Mouse (Mus musculus) G1E (cell line): ENCODE results near the gene Ccdc163. TPM values are rescaled to one million over a fixed set of nuclear protein-coding genes. Genes with fewer than 3 reads are reported as not detected.

Experiments used
- ATAC-seq: 2 replicates; pipeline ENCODE4 v1.8.0; 2016; ENCODE audit warnings: mild to moderate bottlenecking; ENCODE audit not compliant: insufficient number of reproducible peaks, poor library complexity, low FRiP score, severe bottlenecking; ENCODE audit errors: extremely low read depth
- DNase-seq: peaks from one replicate; pipeline ENCODE4 v3.0.0; 2012; ENCODE audit warnings: low spot score
- H3K27me3 ChIP-seq: 2 replicates; pipeline ENCODE4 v1.6.1; 2012; ENCODE audit warnings: mild to moderate bottlenecking, low read length, inconsistent platforms; ENCODE audit not compliant: insufficient read depth
- H3K36me3 ChIP-seq: replicated peaks from 2 replicates; pipeline ENCODE3; 2012; ENCODE audit warnings: mild to moderate bottlenecking, inconsistent platforms
- H3K4me1 ChIP-seq: 2 replicates; pipeline ENCODE4 v1.6.1; 2012; ENCODE audit warnings: low read depth, low read length, inconsistent platforms, mixed read lengths; ENCODE audit not compliant: insufficient read depth
- H3K4me3 ChIP-seq: 2 replicates; pipeline ENCODE4 v1.5.1; 2012; ENCODE audit warnings: low read depth, mild to moderate bottlenecking, inconsistent platforms, low read length, moderate library complexity, mixed read lengths
- H3K9me3 ChIP-seq: replicated peaks from 2 replicates; pipeline ENCODE4 v1.6.1; 2012; ENCODE audit warnings: inconsistent platforms
- CTCF ChIP-seq: IDR thresholded peaks from 2 replicates; pipeline ENCODE4 v1.5.1; 2012; ENCODE audit warnings: low read depth, low read length, inconsistent platforms, mixed read lengths
- GATA1 ChIP-seq: IDR thresholded peaks from 2 replicates; pipeline ENCODE4 v1.6.1; 2012; ENCODE audit warnings: borderline replicate concordance, low read length, inconsistent platforms, mixed read lengths
- GATA2 ChIP-seq: IDR thresholded peaks from 2 replicates; pipeline ENCODE4 v1.6.1; 2012; ENCODE audit warnings: low read depth, low read length, inconsistent platforms, borderline replicate concordance
- POLR2AphosphoS5 ChIP-seq: IDR thresholded peaks from 2 replicates; pipeline ENCODE4 v1.6.1; 2012; ENCODE audit warnings: low read depth, low read length, inconsistent platforms; ENCODE audit not compliant: insufficient replicate concordance
- TAL1 ChIP-seq: conservative IDR thresholded peaks from 2 replicates; pipeline ENCODE4 v1.6.1; 2012; ENCODE audit warnings: low read depth, low read length, inconsistent platforms, mixed read lengths
- polyA plus RNA-seq: library from polyadenylated mRNA; stranded (reverse); fragments of >175 nt; gene quantifications from 2 replicates; pipeline ENCODE4 v1.2.3, GENCODE M21; 2012
- total RNA-seq, 2 experiments: library from RNA; stranded (forward) in 1 of 2; stranded (reverse) in 1 of 2; fragments of 200-1000 nt in 1 of 2; fragments of >200 nt in 1 of 2; fragmentation: Nextera tagmentation in 1 of 2; gene quantifications; 2 replicates each; pipeline ENCODE4 v1.2.3; 2014 to 2017

Gene Ccdc163
- total and polyA plus RNA-seq, 3 experiments, result 4.0 to 44.0 (median 20.4) TPM

DNA sequence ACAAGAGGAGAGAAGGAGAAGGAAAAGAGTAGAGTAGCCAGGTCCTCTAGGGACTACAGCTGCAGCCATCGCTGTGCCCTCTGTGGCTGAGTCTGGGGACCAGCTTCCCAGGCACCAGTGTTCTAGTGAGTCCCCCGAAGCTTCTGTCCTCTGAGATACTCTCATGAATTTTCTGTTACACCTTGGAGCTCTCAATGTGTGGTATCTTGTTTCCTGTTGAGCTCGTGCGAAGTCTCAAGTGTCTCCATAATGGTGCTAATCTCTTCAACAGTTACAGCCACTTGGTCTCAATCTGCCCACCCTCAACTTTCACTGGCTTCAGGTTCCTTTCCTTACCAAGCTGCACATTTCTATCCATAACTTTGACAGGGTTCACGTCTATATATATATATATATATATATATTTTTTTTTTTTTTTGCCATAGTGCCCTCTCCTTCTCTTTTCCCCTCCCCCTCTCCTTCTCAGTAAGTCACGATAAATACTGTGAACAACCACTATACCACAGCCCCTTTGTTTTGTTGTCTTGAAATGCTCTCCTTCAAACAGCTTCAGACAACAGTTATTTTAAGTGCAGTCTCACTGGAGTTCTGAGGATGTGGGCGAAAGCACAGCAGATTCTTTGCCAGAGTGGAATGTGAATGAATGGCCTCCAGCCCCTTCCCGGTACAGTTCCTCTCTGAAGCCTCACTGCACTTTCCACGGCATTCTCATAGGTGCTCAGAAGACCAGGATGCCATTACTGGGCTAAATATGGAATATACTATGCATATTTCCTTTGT is 30.9 kb downstream of the Ccdc163 start:
- no peaks in the 10 kb centered on the region for H3K36me3 ChIP-seq
- peaks cover 10% of the 10 kb centered on the region; the same call in 1 of the 2 replicates for H3K27me3 ChIP-seq
- ATAC-seq (no peak), DNase-seq (no peak)
- H3K9me3 ChIP-seq, result no peaks in the 10 kb centered on the region
- H3K4me3 ChIP-seq, result no peak overlapping the region
- TF ChIP-seq TAL1 (no peak), GATA2 (no peak), POLR2AphosphoS5 (no peak), GATA1 (no peak)
- peaks cover 2% of the 10 kb centered on the region; the same call in 1 of the 2 replicates for H3K4me1 ChIP-seq

DNA sequence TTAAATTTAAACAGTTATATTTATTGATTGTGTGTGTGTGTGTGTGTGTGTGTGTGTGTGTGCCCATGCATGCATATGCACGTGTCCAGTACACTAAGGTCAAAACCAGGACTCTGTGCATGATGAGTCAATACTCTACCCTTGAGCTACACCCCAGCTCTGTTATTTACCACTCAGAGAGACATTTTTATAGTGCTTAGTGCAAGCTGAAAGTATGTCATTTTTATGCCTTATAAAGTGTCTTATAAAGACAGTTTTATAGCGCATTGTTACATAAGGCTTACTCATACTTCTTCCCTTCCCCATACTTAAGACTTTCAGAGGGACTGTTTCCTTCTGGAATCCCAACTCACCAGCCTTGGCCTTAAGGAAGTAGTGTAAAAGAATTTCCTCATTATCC is 41.4 kb downstream of the Ccdc163 start:
- Histone ChIP-seq H3K27me3 (no peaks in the 10 kb centered on the region), H3K4me3 (no peak overlapping the region), H3K4me1 (no peaks in the 10 kb centered on the region), H3K9me3 (no peaks in the 10 kb centered on the region), H3K36me3 (no peaks in the 10 kb centered on the region)
- no peak for TF ChIP-seq TAL1
- no peak for TF ChIP-seq POLR2AphosphoS5
- no peak for DNase-seq
- ATAC-seq, result no peak

DNA sequence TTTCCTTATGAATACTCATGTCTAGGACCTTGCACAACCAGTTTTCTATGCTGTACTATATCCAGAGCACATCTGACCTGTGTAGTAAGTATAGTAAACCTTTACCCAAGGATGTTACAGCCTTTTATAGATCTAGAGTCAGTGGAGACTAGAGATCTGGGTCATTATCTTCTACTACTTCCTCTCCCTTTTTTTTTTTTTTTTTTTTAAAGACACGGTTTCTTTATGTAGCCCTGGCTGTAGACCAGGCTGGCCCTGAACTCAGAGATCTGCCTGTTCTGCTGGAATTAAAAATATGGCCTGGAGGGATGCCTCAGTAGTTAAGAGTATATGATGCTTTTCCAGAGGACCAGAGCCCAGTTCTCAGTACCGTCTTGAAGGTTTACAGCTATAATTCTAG is 53.6 kb downstream of the Ccdc163 start:
- H3K27me3 ChIP-seq, result no peaks in the 10 kb centered on the region
- ATAC-seq (no peak), DNase-seq (no peak)
- H3K4me1 ChIP-seq, result peaks cover 9% of the 10 kb centered on the region
- TF ChIP-seq POLR2AphosphoS5 (no peak), GATA1 (no peak), GATA2 (no peak), TAL1 (no peak)
- peaks cover 3% of the 10 kb centered on the region for H3K36me3 ChIP-seq
- no peaks in the 10 kb centered on the region for H3K9me3 ChIP-seq
- no peak overlapping the region for H3K4me3 ChIP-seq

DNA sequence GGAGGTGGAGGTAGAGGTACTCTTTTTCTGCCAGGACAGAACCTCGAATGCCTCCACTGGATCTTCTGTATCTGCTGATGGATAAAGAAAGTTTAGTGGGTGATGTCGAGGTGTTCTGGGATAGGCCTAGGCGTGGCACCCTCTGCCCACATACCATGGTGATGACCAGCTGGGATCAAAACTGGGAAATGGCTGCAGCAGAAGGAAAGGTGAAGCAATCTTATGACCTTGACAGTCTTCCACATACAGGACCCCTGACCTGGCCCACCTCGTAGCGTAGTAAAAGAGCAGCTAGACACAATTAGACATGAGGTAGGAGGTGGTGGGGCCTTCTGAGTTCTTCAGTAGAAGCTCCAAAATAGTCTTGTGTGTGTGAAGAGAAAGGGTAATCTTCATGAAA is 55.7 kb downstream of the Ccdc163 start:
- Histone ChIP-seq H3K27me3 (no peaks in the 10 kb centered on the region), H3K4me1 (peaks cover 11% of the 10 kb centered on the region; the same call in 1 of the 2 replicates), H3K36me3 (peaks cover 3% of the 10 kb centered on the region), H3K4me3 (no peak overlapping the region), H3K9me3 (no peaks in the 10 kb centered on the region)
- no peak for ATAC-seq
- DNase-seq, result no peak
- no peak for TF ChIP-seq GATA2
- TF ChIP-seq POLR2AphosphoS5, result no peak
- no peak for TF ChIP-seq TAL1
- no peak for TF ChIP-seq CTCF
- no peak for TF ChIP-seq GATA1

DNA sequence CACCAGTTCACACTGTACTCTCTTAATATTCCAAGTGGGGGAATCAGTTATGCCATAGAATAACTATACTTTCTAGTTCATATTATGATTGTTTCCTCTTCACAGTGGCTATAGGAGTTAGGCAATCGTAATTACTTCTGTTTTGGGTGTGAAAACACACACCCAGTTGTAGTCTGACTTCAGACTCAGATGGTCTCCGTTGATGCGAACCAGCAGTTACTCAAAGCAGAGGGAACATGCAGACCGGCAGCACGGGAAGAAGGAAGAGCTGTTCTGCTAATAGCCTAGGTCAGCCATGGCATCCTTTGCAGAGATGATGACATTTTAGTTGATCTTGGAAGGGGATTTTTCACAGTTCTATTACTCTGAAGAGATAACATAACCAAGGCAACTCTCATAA is 60.2 kb downstream of the Ccdc163 start:
- TF ChIP-seq GATA2, result no peak
- no peak for TF ChIP-seq GATA1
- TF ChIP-seq TAL1, result no peak
- TF ChIP-seq CTCF, result no peak
- TF ChIP-seq POLR2AphosphoS5, result no peak
- no peak overlapping the region for H3K4me3 ChIP-seq
- no peaks in the 10 kb centered on the region for H3K27me3 ChIP-seq
- peaks cover 3% of the 10 kb centered on the region for H3K36me3 ChIP-seq
- ATAC-seq (no peak), DNase-seq (no peak)
- H3K9me3 ChIP-seq, result no peaks in the 10 kb centered on the region
- H3K4me1 ChIP-seq, result peaks cover 10% of the 10 kb centered on the region; the same call in 1 of the 2 replicates

DNA sequence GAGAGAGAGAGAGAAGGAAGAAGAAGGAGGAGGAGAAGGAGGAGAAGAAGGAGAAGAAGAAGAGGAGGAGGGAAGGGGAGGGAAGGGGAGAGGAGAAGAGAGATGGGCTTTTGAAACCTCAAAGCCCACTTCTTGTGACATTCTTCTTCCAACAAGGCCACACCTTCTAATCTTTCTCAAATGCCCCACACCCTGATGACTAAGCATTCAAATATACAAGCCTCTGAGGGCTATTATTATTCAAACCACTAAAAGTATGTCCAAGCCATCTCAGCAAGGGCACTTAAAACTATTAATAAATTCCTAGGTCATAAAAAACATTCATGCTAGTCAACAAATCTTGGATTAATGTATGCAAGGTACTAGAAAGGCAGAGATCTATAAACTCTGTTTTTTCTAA is 60.8 kb downstream of the Ccdc163 start:
- H3K27me3 ChIP-seq, result no peaks in the 10 kb centered on the region
- DNase-seq (no peak), ATAC-seq (no peak)
- no peaks in the 10 kb centered on the region for H3K9me3 ChIP-seq
- peaks cover under 1% of the 10 kb centered on the region for H3K36me3 ChIP-seq
- H3K4me1 ChIP-seq, result peaks cover 10% of the 10 kb centered on the region; the same call in 1 of the 2 replicates
- H3K4me3 ChIP-seq, result no peak overlapping the region
- TF ChIP-seq CTCF (no peak), GATA1 (no peak), POLR2AphosphoS5 (no peak), TAL1 (no peak), GATA2 (no peak)
